Mouse (Mus musculus) megakaryocyte progenitor cell, adult 5-6 weeks (primary cell): Measurements from ENCODE around the gene Cuta. TPM values are rescaled to one million over a fixed set of nuclear protein-coding genes. Genes with fewer than 3 reads are reported as not detected.

Experiments used
- ATAC-seq: replicated peaks from 2 replicates; pipeline ENCODE4 v1.8.0; 2016; ENCODE audit warnings: mild to moderate bottlenecking, moderate TSS enrichment, inconsistent platforms; ENCODE audit not compliant: poor library complexity
- total RNA-seq, 2 experiments: library from RNA; stranded (forward) in 1 of 2; stranded (reverse) in 1 of 2; fragments of 157-497, 149-512 nt in 1 of 2; fragments of 200-1000 nt in 1 of 2; gene quantifications; 2 replicates each; pipeline versions ENCODE4 v1.2.3 to v1.2.4; 2015 to 2017

The Cuta gene
- total RNA-seq, 2 experiments from 2014 or later, result 82.9 to 216 TPM

- peak; percentile 85 for ATAC-seq
Measured at GRCm38 (mm10) chr17:26956895-26957294, 17.5 kb upstream of the Cuta start.

- no peak for ATAC-seq
Measured at GRCm38 (mm10) chr17:26956309-26956708, 16.9 kb upstream of the Cuta start.

- ATAC-seq, result no peak
Measured at GRCm38 (mm10) chr17:26953726-26954125, 14.4 kb upstream of the Cuta start.

- ATAC-seq, result no peak
Measured at GRCm38 (mm10) chr17:26953201-26953600, 13.8 kb upstream of the Cuta start.

GRCm38 (mm10) chr17:26951952-26952877, 12.8 kb upstream of the Cuta start:
- ATAC-seq, result no peak

- ATAC-seq, result peak; percentile 75
Measured at GRCm38 (mm10) chr17:26951406-26951805, 12.0 kb upstream of the Cuta start.

GRCm38 (mm10) chr17:26950560-26951288, 11.4 kb upstream of the Cuta start:
- ATAC-seq, result no peak

- no peak for ATAC-seq
Measured at GRCm38 (mm10) chr17:26949866-26950265, 10.5 kb upstream of the Cuta start.

GRCm38 (mm10) chr17:26949051-26949577, 9.7 kb upstream of the Cuta start:
- ATAC-seq, result peak; percentile 58

- ATAC-seq, result no peak
Measured at GRCm38 (mm10) chr17:26948316-26949050, 9.1 kb upstream of the Cuta start.

GRCm38 (mm10) chr17:26947231-26948100, 8.1 kb upstream of the Cuta start:
- ATAC-seq, result no peak

- ATAC-seq, result peak; percentile 45
Measured at GRCm38 (mm10) chr17:26946567-26946966, 7.2 kb upstream of the Cuta start.

- no peak for ATAC-seq
Measured at GRCm38 (mm10) chr17:26945824-26946495, 6.6 kb upstream of the Cuta start.

GRCm38 (mm10) chr17:26941841-26942570, 2.6 kb upstream of the Cuta start:
- ATAC-seq, result no peak

GRCm38 (mm10) chr17:26941031-26941789, 1.8 kb upstream of the Cuta start, which contains the start of gene Syngap1:
Gene Syngap1 (plus strand): TSS chr17:26941253.
- no peak for ATAC-seq

- ATAC-seq, result no peak
Measured at GRCm38 (mm10) chr17:26939973-26940300, 568 bp upstream of the Cuta start.

- no peak for ATAC-seq
Measured at GRCm38 (mm10) chr17:26938731-26939130, 638 bp downstream of the Cuta start.
